Mouse (Mus musculus) monocyte, adult 5-6 weeks (primary cell): ENCODE data around the gene Mmp23. TPM values are rescaled to one million over a fixed set of nuclear protein-coding genes. Genes with fewer than 3 reads are reported as not detected.
"Not testable (repeated sequence)": the region's sequence is repeated elsewhere in the genome, so short reads cannot be mapped to it uniquely, and the experiment has no call there.

Source experiments
- ATAC-seq: fragments of 153-309, 156-312 bp; replicated peaks from 2 replicates; pipeline ENCODE4 v1.8.0; 2017; ENCODE audit warnings: mild to moderate bottlenecking; ENCODE audit not compliant: low TSS enrichment, insufficient number of reproducible peaks, severe bottlenecking, poor library complexity, low FRiP score
- total RNA-seq: library from RNA; stranded (forward); fragments of 200-1000, 200-491, 200-594 nt; gene quantifications from 3 replicates; pipeline ENCODE4 v1.2.3, GENCODE M21; 2017

Gene Mmp23
- not detected in 3 replicates for total RNA-seq

- ATAC-seq = 0 out of 2 replicates have a peak, but pooled peaks have one; percentile 8
Observed at GRCm38 (mm10) chr4:155653086-155653450, at the start of gene Mmp23. Gene Mmp23, minus strand, starts transcription at chr4:155653384.

DNA sequence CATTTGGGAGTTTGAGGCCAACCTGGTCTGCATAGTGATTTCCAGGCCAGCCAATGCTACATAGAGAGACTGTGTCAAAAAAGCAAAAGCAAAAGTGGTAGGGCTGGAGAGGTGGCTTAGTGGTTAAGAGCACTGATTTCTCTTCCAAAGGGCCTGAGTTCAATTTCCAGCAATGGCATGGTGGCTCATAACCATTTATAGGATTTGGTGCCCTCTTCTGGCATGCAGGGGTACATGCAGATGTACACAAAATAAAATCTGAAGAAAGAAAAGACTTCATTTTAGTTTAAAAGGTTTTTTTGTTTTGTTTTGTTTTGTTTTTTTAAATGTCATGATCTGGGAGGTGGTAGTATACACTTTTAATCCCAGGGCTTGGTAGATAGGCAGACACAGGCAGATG, 47.2 kb upstream of the Mmp23 start:
- ATAC-seq = no peak

DNA sequence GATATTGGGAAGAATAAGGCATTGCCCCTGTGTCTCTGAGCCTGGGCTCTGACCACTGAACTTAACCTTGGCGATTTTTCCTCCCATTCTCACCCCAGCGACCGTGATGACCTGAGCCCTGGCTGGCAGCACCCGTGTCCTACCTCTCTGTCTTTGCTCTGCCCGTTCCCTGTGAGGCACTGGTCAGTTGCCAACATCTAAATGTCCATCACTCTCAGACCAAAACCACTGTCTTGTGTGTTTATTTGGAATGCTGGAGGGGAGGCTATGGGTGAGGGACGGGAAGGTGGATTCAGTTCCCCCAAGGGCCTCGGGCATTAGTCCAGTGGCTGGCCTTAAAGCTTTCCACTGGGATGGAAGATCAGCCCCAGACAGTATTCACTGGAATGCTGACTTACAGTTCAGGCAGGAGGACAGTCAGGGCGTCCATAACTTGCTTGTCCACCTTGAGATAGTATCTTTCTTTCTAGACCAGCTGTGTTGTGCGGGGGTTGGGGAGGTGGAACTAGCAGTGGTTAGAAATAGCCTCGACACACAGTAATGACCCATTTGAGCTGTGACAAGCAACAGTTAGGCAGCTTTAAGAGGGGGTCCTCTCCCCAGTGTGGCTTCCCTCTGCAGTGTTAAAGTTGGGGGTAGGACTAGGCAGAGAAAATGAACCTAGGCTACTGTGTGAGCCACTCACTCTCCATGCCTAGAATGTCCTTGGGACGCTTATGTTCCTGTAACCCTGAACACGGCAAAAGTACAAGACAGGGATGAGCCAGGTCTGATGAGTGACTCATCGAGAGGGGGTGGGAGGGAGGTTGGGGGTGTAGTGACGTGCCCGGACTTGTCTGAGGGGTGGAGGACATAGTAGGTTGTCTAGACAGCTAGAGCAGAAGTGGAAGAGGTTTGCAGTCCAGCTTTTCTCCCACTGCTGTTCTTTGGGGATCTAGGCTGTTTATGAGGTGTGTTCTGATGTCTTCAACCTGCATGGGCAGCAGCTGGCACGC, 43.4 kb upstream of the Mmp23 start:
- no peak for ATAC-seq

GRCm38 (mm10) chr4:155695531-155696062, 42.4 kb upstream of the Mmp23 start:
- ATAC-seq = no peak; the same call in 1 of the 2 replicates

DNA sequence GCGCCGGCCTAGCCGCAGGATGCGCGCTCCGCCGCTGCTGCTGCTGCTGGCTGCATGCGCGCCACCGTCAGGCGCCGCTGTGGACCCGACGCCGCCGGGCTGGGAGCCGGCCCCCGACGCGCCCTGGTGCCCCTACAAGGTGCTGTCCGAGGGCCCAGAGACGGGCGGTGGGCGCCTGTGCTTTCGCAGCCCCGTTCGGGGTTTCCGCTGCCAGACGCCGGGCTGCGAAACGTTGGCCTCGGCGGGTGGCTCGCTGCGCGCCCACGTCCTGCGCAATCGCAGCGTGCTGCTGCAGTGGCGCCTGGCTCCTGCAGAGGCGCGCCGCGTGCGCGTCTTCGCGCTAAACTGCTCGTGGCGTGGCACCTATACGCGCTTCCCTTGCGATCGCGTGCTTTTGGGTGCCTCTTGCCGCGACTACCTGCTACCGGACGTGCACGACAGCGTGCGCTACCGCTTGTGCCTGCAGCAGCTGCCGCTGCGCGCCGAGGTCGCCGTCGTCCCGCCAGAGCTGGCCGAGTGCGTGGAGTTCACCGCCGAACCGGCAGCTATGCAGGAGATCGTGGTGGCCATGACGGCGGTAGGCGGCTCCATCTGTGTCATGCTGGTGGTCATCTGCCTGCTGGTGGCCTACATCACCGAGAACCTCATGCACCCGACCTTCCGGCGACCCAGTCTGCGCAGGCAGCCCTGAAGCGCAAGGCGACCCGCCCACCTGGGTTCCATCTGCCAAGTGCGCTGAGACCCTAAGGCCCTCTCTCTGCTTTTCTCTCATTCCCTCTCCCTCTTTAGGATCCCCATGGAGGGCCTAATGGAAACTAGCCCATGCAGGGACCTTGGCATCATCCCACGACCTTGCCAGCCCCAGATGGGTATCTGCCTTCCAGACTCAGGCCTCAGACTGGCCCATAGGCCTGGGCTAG, 41.6 kb upstream of the Mmp23 start:
- 0 out of 2 replicates have a peak, but pooled peaks have one; percentile 25 for ATAC-seq

- no peak for ATAC-seq
Observed at GRCm38 (mm10) chr4:155694111-155694481, 40.9 kb upstream of the Mmp23 start, which contains the start of gene Fndc10. Gene Fndc10, plus strand, starts transcription at chr4:155694342.

- no peak for ATAC-seq
Observed at GRCm38 (mm10) chr4:155692421-155692820, 39.2 kb upstream of the Mmp23 start.

GRCm38 (mm10) chr4:155690571-155691375, 37.6 kb upstream of the Mmp23 start:
- ATAC-seq = no peak

DNA sequence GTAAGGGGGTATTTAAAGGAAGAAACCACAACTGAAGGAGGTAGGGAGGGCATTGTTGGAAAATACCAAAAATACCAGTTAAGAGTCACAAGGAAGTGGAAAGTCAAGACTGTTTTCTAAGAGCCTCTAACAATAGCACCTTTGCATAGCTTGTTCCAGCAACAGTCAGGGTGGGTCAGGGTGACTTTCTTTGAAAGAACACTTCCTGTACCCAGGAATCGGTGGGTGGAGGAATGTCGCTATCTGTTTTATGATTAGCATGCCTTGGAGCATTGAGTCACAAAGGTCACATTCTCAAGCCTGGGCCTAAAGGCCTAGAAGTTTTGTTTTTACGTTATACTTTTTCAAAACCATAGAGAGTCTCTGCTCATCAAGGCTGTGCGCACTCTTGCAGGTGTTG, 34.6 kb upstream of the Mmp23 start:
- ATAC-seq = not testable (repeated sequence)

DNA sequence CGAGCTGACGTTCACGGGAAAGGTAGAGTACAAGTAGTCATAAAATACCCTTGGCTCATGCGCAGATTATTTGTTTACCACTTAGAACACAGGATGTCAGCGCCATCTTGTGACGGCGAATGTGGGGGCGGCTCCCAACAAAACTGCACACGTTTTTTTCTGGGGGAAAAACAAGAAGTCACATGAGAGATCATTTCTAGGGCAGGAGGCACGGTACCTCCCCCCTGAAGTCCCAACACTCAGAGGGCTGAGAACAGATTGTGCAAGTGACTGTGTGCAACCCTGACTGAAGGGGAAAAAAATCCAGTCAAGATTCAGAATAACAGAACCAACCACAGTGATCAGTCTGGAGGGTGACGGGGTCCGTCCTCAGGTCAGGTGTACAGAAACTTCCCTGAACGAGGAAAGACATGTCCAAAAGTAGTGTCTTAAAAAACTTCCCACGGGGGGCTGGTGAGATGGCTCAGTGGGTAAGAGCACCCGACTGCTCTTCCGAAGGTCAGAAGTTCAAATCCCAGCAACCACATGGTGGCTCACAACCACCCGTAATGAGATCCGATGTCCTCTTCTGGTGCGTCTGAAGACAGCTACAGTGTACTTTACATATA, 30.6 kb upstream of the Mmp23 start:
- ATAC-seq = not testable (repeated sequence)

DNA sequence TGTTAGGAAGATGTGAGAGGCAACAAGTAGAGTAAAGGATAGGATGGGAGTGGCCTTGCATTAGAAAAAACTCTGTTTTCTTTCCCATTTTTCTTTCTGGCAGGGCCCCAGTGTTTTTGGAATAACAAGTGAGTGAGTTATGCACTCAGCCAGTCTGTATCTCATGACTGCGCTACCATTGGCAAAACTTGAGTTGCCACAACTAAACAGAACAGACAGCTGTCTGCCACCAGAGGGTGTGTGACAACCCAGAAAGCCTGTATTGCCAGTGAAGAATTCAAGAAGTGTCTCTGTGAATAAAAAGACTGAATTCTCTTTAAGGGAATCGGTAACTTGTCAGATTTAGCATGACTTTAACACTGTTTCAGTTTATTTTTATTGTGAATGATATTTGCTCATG, 22.8 kb upstream of the Mmp23 start:
- ATAC-seq = no peak

DNA sequence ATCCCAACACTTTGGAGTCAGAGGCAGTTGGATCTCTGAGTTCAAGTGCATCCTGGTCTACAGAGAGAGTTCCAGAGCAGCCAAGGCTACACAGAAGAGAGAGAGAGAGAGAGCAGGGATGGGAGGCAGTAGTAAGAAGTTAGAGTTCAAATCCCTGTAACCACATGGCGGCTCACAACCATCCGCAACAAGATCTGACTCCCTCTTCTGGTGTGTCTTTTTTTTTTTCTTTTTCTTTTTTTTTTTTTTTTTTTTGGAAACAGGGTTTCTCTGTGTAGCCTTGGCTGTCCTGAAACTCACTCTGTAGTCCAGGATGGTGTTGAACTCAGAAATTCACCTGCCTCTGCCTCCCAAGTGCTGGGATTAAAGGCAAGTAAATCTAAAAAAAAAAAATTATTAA, 18.9 kb upstream of the Mmp23 start:
- no peak for ATAC-seq

GRCm38 (mm10) chr4:155670236-155670635, 17.1 kb upstream of the Mmp23 start:
- not testable (repeated sequence) for ATAC-seq

DNA sequence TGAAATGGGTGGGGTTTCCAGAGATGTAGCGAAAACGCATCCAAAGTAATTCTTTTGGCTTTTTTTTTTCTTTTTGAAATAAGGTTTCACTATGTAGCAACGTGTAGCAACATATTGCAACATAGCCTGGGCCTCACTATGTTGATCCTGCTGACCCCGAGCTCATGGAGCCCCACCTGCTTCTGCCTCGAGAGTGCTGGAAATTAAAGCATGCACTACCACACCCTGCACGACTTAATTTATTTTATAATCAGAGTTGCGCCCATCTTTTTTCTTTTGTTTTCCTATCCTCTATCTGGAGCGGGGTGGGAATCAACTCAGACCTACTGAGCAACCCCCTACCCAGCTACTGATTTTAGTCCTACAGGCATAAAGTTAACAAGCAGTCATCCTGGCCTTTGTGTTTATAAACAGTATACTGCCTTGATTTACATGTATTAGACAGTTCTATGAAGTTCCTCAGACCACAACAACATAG, 16.5 kb upstream of the Mmp23 start:
- no peak; the same call in 1 of the 2 replicates for ATAC-seq

- ATAC-seq = peak; percentile 97
Observed at GRCm38 (mm10) chr4:155668689-155669597, 15.8 kb upstream of the Mmp23 start, which contains the start of gene Mib2. Gene Mib2, minus strand, starts transcription at chr4:155669198.

GRCm38 (mm10) chr4:155666903-155667302, 13.7 kb upstream of the Mmp23 start:
- ATAC-seq = no peak

GRCm38 (mm10) chr4:155660641-155661040, 7.5 kb upstream of the Mmp23 start:
- no peak for ATAC-seq
